Mouse (Mus musculus): Measurements from ENCODE around the gene Mpzl2.
"Not testable (repeated sequence)": the region's sequence is repeated elsewhere in the genome, so short reads cannot be mapped to it uniquely, and the experiment has no call there.

The Mpzl2 gene

DNA sequence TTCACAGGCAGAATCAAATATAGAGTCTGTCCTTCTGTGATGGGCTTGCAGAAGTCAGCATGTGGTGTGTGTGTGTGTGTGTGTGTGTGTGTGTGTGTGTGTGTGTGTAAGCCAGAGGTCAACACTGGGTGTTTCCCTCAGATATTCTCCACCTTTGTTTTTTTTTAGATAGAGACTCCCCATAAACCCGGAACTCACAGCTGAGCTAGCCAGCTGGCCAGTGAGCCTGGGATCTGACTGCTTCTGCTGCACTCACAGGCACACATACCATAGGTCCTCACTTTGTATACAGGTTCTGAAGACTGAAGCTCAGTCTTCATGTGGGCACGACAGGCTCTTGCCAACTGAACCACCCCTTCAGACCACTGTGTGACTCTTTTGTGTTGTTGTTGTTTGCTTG, 7.3 kb upstream of the Mpzl2 start:
- DNase-seq (ENCODE audit: extremely low read depth, low read depth): no peak

DNA sequence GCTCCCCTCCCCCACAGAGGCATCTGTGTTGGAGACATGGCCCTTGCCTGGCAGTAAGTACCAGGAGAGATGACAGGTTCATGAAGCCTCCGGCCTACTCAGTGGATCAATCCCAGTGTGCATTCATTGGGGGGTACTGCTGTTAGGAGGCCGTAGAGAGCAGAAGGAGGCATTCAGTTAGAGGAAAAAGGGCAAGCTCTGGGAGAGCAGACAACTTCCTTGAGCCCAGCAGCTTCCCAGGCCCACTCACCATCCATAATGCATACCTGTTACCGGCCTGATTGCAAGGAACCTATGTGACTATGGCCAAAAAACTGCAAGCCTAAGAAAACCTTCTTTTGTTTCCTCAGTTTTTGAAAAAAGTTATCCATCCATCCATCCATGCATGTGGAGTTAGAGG, 5.1 kb upstream of the Mpzl2 start:
- no peak for DNase-seq (ENCODE audit: extremely low read depth, low read depth)

DNA sequence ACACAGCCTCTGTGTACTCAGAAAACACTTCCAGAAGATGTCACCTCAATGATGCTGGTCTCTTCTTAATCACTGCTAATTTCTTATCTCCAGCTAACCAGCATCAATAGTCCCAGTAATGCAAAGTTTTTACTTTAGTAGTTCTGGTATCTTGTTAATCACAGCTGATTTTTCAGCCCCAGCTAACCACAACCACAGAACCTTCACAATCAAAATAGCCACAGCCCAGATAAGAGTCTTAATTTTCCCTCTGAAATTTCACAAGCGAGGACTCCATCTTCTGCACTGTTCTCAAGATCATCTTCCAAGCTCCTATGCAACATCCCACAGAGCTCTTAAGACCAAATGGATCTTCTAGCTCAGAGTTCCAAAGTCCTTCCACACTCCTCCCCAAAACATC, 1.8 kb upstream of the Mpzl2 start:
- DNase-seq (ENCODE audit: extremely low read depth, low read depth): not testable (repeated sequence)

DNA sequence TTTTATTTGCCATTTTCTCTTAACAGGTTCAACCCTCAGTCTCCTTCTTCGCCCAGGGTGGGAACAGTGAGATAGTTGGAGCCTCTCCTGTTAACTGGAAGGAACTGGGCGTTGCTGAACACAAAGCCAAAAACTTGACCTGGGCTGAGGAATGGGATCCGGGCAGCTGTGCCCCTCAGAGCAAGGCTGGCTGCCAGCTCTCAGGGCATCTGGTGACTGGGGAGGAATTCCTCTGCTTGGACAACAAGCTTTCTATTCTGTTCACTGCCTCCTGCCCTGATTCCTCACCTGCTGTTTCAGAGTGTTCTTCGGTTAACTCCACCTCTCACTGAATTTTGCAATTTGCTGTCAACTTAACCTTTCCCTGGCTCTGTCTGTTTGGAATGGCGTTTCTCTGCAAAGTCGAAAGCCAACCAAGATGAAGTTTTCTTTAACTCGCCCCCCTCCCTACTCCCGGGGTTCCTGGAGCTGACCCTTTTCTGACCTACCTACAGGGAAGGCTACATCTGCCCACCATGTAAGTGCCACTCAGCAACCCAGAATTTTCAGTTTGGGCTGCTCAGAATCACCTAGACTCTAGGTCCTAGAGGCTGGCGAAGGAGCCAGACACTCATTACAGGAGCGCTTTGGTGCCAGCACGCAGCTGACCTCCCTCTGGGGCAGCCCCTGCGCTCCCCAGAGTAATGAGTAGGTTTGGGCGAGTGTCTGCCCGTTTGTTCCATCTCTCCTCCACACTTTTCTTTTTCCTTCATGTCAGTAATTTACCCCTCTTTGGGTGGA, 657 bp downstream of the Mpzl2 start:
- DNase-seq (ENCODE audit: extremely low read depth, low read depth): no peak

DNA sequence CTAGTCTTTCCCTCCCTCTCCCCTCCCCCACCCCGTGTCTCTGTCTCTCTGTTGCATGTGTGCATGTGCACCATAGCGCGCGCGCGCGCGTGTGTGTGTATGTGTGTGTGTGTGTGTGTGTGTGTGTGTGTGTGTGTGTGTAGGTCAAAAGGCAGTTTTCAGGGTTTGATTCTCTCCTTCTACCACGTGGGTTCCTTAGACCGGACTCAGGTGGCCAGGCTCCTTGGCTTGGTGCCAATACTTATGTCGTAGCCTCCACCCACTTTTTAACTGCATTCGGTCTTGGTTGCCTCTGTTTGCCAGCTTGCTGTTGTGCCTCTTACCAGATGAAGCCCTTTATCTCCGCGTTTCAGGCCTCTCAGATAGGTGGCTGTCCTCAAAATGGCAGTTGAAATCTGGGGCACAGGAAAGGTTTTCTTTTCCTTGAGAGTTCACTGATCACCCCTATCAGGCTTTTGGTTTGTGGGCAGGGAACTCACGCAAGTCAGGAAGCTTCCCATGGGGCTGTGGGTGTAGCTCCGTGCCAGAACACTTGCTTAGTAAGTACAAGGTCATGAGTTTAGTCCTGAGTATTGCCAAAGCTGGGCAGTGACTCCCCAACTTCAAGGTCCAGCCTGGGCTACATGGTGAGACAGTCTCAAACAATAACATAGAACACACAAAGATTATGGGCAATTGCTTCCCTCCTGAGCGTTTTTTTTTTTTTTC, 1.7 kb downstream of the Mpzl2 start:
- peak; percentile 88 for DNase-seq (ENCODE audit: extremely low read depth, low read depth)

DNA sequence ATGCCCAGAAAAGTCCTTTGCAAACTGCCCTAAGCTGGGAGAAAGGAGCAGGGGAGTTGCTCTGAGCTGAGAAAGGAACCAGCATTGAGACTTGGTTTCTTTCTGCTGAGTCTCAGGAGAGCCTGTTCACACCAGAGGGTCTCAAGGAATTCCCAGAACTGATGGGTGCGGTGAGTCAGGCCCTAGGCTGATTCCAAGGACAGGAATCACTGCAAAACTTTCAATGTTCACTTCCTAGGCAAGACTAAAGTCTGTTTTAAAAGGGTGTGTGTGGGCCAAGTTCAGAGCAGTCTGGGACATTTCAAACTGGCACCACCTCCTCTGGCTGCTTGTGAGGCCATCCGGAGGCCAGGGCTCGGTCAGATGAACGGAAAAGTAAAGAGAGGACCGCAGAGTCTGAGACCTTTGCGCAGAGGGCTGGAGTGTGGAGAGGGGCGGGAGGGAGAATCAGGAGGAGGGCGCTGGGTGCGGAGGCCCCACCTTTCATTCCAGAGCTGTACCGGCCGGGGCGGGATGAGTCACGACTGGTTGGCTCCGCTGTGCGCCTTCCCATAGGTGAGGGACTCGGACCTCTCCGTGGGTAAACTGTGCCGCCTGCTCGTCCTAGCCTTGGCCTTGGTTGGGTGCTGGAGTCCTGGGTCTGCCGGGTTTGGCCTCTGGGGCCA, 2.6 kb downstream of the Mpzl2 start:
- no peak for DNase-seq (ENCODE audit: extremely low read depth, low read depth)

DNA sequence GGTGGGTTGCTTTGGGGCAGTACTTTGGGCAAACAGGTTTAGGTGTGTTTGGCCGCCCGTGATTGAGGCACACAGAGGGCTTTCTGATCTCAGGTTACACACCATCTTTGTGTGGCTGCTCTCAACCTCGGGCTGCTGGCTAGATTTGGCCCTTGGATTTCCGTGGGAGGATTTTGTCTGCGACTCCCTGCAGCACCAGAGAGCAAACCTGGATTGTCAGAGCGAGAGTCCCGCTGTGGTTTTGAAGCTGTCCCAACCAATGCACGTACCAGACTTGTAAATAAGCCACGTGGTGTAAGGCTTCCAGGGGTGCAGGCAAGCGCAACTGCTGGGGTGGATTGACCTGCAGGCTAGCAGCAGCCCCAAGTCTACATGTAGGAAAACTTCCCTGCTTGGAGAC, 3.3 kb downstream of the Mpzl2 start:
- DNase-seq (ENCODE audit: extremely low read depth, low read depth): no peak

DNA sequence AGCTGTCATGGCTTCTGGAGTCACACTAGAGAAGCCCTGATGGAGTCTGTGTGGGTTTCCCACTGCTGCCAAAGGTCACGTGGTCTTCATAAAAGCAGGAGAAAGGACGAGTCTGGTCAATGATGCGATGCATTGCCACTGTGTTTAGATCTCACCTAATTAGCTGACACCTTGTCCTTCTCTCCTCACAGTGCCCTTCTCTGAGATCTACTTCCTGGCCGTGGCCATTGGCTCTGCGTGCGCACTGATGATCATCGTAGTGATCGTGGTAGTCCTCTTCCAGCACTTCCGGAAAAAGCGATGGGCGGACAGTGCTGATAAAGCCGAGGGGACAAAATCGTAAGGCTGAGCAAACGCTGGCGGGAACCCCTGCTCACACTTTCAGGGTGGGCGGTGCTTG, 7.4 kb downstream of the Mpzl2 start:
- DNase-seq (ENCODE audit: extremely low read depth, low read depth): peak; percentile 65

DNA sequence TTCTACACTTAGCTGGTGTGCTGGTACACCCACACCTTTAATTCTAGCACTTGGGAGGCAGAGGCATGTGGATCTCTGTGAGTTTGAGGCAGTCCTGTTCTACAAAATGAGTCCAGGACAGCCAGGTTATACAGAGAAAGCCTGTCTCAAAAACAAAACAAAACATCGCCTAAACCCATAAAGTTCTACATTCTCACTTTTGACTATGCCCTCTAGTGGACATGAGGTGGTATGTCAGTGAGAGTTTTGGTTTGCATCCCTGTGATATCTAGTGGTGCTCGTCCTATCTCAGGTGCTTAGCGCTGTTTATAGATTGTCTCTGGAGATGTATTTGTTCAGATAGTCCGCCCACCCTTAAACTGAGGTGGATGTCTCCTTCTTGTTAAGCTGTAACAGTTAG, 8.9 kb downstream of the Mpzl2 start:
- peak; percentile 43 for DNase-seq (ENCODE audit: extremely low read depth, low read depth)

DNA sequence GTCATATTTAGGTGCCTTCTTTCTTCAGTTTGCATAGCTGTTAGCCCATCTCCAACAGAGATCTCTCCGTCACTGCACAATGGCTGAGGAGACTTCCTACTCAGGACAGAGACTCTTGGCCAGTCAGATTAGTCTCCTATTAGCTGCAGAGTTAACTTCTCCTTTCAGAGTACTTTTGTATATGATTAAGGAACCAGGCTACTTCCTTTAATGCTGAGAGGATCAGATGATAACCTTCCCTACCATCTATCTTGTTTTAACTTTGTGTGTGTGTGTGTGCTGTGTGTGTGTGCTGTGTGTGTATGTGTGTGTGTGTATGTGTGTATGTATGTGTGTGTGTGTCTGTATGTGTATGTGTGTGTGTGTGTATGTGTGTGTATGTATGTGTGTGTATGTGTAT, 10.1 kb downstream of the Mpzl2 start:
- peak; percentile 81 for DNase-seq (ENCODE audit: extremely low read depth, low read depth)

DNA sequence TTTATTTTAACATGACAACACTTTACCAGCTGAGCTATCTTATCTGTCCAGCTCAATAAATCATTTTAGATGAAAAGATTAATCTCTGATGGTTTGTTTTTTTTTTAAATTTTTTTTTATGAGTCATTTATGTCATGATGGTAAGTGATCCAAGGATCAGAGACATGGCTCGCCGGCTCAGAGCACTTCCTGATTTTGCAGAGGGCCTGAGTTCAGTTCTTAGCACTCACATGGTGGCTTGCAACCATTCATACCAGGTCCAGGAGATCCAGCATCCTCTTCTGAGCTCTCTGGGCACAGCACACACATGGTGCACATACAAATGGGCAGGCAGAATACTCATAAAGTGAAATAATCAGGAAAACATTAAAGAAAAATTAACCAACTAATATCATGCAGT, 10.7 kb downstream of the Mpzl2 start:
- DNase-seq (ENCODE audit: extremely low read depth, low read depth): no peak

DNA sequence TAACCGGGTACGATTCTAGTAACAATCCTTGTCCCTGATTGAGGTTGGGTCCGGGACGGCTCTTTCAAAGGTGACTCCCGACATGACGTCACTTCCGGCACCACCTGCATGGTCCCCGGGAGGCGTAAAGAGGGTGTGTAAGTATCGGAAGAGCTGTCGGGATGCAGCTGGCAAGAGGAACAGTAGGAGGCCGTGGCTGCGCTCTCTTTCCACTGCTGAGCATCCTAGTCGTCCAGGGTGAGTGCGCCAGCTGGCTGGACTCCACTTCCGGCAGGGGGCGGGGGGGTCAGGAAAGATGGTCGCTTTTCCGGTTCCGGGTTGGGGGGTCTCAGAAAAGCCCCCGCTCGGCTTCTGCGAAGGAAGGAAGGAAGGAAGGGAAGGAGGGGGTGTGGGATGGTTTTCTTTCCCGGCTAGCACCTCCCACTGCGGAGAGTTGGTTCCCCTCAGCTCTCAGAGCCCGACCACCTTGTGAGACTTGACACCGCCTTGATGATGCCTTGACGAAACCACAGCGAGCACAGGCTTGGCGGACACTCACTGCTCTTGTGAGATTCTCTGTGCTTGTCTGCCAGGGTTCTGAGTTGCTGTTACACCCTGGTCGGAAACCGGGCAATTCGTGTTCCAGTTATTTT, 15.6 kb downstream of the Mpzl2 start, which contains the start of gene Mpzl3:
Mpzl3 (plus strand) TSS at position 105 of the 632 bp plus-strand sequence.
- no peak for DNase-seq (ENCODE audit: extremely low read depth, low read depth)

DNA sequence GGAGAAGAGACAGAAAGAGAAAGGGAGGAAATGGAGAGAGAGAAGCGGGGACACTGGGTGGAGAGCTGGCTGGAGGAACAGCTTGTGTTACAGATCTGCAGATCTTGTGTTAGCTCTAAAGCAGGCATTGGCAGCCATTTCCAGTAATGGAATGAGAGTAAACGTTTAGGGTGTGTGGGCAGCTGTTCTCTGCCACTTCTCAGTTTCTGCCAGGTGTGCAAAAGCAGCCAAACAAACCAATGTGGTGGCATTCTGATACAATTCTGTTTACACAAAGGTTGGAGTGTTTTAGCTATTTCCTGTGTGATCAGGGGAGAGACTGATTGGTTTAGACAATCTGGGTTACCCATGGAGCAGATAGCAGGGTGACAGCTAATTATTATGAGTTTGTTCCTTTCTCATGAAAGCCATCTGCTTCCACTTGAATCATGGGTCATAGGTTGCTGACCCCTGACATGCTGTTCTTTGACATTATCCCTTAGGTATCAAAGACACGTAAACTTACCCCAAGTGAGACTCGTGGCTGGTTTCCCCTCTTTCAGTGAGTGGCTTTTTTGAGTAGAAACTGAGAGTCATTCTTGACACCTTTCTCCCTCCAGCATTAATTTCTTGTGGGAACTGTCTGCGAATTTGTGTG, 18.8 kb downstream of the Mpzl2 start:
- no peak for DNase-seq (ENCODE audit: extremely low read depth, low read depth)

DNA sequence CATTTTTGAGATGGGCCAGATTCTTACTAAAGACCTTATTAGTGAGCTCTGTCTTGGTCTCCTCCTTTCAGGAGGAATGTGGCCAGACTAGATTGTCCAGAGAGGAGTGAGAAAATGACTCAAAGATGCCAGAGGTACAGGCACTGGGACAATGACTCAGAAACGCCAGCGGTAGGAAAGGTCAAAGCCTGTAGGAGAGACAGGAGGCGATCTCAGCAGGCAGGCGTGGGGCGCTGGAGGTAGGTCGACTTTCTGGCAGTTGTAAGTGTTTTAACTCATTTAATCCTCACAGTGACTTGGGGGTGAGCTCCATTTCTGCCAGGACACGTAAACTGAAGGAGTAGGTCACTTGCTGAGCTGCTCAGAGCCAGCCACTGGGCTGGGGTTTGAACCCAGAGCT, 20.6 kb downstream of the Mpzl2 start:
- no peak for DNase-seq (ENCODE audit: extremely low read depth, low read depth)

DNA sequence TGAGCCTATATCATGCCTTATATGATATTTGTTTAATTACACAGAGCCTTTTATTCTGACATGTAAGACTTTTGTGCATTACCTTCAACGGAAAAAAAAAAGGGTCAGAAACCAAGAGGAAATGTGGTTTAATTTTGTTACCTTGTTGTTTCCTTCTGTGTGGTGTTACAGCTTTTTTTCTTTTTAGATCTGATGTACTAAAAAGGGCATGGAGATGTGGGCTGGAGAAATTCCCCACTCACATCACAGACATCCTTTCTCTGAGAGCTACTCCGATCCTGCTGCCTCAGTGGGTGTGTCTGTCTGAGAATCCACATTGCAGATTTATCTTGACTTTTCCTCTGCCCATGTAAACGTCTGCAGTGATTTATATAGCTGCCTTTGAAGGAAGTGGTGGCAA, 23.1 kb downstream of the Mpzl2 start:
- no peak for DNase-seq (ENCODE audit: extremely low read depth, low read depth)

DNA sequence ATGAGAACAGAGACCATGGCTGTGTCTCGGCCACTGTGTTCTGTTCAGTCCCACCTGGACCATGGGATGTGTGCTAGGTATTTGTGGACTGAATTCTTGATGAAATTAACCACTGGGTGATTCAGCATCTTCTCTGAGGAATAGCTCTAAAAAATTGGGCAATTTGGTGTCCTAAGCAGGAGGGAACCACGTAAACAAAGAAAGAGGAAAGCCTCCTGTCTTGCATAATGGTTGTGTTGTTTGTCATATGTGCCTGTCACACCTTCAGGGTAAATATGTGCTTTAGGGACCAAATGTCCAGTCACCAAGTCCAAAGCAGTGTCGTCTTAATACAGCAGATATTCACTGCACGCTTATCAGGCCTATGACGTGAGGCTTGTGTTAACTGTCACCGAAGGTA, 24.8 kb downstream of the Mpzl2 start:
- no peak for DNase-seq (ENCODE audit: extremely low read depth, low read depth)

DNA sequence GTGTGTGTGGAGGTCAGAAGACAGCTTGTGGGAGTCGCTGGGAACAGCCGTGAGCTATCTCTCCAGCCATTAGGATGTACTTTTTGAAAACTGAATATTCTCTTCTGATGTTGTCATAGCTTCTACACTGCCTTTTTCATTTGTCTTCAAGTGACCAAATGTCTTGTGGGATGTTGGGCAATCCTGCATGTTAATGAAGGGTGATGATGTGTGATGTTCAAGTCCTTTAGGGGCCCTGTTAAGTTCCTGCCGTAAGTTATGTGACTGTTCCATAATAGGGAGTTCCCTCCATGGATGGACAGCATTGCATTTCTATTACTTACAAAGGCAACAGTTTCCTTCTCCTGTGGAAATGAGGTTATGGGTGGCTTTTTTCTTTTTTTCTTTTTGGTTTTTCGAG, 27.1 kb downstream of the Mpzl2 start:
- no peak for DNase-seq (ENCODE audit: extremely low read depth, low read depth)

DNA sequence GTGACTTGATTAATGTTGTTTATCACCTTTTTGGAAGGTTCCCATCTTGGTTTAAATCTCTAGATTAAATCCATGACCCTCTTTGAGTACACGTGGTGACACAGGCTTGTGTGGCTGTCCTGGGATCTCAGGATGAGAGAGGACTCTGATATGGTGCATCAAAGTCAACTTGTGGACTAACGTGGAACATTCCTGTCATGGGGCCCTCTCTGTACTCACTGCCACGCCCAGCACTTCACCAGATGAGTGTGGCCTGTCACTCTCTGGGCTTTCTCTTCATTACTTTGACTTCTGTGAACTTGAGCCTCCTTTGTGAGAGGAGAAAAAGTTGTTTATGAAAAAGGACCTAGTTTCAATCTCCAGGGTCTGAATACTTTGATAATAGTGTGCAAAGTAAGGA, 32.2 kb downstream of the Mpzl2 start:
- DNase-seq (ENCODE audit: extremely low read depth, low read depth): no peak

DNA sequence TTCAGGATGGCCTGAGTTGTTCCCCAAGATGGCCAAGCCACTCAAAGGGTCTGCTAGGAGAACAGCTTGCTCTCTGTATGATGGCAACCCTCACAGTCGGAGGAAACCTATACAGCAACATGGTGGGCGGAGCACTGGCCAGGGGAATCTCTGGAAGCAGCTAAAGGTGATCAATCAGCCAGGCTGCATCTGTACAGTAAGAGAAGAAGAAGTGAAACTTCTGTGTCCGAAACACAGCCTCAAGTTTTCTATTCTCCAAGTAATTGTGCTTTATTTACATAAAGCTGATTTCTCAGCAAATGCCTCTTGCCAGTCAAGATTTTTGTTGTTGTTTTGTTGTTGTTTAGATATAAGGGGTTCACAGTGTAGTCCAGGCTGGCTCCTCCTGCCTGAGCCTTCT, 38.3 kb downstream of the Mpzl2 start:
- no peak for DNase-seq (ENCODE audit: extremely low read depth, low read depth)

DNA sequence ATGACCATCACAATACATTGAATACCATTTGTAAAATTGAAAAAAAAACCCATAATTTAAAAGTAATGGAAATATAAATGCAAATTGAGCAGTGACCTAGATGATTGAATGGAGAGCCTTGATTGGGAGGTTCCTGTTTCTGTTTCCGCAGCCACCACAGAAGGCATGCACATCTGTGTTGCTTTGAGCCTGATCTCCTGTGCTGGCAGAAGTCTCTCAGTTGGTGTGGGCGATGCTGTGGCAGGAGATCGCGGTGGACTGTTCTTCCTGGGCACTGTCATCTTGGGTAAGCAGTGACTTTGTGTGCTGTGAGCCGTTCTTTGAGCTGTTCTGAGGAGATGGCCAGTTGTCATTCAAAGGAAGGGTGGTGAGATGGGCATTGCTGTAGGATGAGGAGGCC, 39.4 kb downstream of the Mpzl2 start, which contains the start of gene Jaml:
Jaml (plus strand) TSS at position 173 of the 400 bp plus-strand sequence.
- no peak for DNase-seq (ENCODE audit: extremely low read depth, low read depth)

DNA sequence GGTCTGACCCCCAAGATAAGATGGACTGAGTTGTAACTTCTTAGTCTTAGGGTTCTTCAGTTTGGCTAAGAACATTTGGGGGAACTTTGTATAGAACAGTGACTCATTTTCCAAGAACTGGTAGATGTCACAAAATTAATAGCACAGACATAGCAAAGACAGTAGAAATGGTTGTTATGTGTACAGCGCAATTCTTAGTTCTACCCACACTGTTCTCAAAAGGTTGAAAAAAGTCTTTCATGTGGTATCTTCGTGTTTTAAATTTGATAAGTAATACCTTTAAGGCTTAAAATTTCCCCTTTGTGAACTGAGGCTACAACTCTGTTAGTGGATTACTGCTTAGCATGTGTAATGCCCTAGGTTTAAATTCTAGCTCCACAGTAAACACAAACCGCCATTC, 43.5 kb downstream of the Mpzl2 start:
- no peak for DNase-seq (ENCODE audit: extremely low read depth, low read depth)
